In genomic region chrX:136819752-136820151, GRCm38 (mm10) we compare ENCODE assay signal across 11 mouse cellular contexts. TPM values are rescaled to one million over a fixed set of nuclear protein-coding genes. Genes with fewer than 3 reads are reported as not detected.
DNase-seq lines count a peak whose midpoint lies in the region; ATAC-seq and TF ChIP-seq lines count a peak whose summit lies in the region.
"Had no signal": no experiment of that assay in that cellular context is flagged by ENCODE, and none has a peak within 500 bp of the region (broad histone marks: within the 10 kb centered on the region; RNA-seq: fewer than 3 reads in every experiment).

No protein-coding gene starts in this region.

- ATAC-seq in heart, embryonic 11.5 days (replicated peaks; ENCODE audit: insufficient number of reproducible peaks, low FRiP score, low TSS enrichment), result no peak
- ATAC-seq in midbrain, embryonic 15.5 days (replicated peaks), result 0 out of 2 replicates have a peak, but pooled peaks have one; percentile 42
- no peak for ATAC-seq in midbrain, embryonic 14.5 days (ENCODE audit: low FRiP score, low TSS enrichment)
- ATAC-seq in forebrain, embryonic 13.5 days, result peak; percentile 36; the same call in 1 of the 2 replicates
- ATAC-seq: intestine, embryonic 15.5 days had no signal

- H3K4me1 ChIP-seq in heart, embryonic 11.5 days (ENCODE audit: control insufficient read depth, insufficient read depth, low read length), result no peaks in the 10 kb centered on the region
- H3K4me1 ChIP-seq in midbrain, embryonic 15.5 days, result no peaks in the 10 kb centered on the region
- no peaks in the 10 kb centered on the region for H3K4me1 ChIP-seq in midbrain, embryonic 14.5 days (ENCODE audit: control insufficient read depth, insufficient read depth, low read length)
- H3K4me1 ChIP-seq in forebrain, embryonic 13.5 days, result no peaks in the 10 kb centered on the region
- H3K4me1 ChIP-seq in lung, adult 2 months (ENCODE audit: control insufficient read depth, insufficient read depth, low read length), result no peaks in the 10 kb centered on the region; the same call in 1 of the 2 replicates
- H3K4me1 ChIP-seq: intestine, embryonic 15.5 days; neural tube, embryonic 13.5 days had no signal

- no peaks in the 10 kb centered on the region for H3K36me3 ChIP-seq in heart, embryonic 11.5 days (ENCODE audit: control insufficient read depth, insufficient read depth, low read length)
- H3K36me3 ChIP-seq in midbrain, embryonic 15.5 days (replicated peaks), result no peaks in the 10 kb centered on the region
- H3K36me3 ChIP-seq in midbrain, embryonic 14.5 days (ENCODE audit: control insufficient read depth, insufficient read depth, low read length), result no peaks in the 10 kb centered on the region
- no peaks in the 10 kb centered on the region for H3K36me3 ChIP-seq in forebrain, embryonic 13.5 days (ENCODE audit: poor library complexity, severe bottlenecking)
- H3K36me3 ChIP-seq: intestine, embryonic 15.5 days; neural tube, embryonic 13.5 days had no signal

- TF ChIP-seq CTCF in lung, adult 2 months (IDR thresholded peaks at IDR 0.05; ENCODE audit: insufficient read depth, low read length), result no peak

- H3K9me3 ChIP-seq in heart, embryonic 11.5 days (replicated peaks; ENCODE audit: control insufficient read depth, low read length), result no peaks in the 10 kb centered on the region
- H3K9me3 ChIP-seq in midbrain, embryonic 15.5 days, result no peaks in the 10 kb centered on the region
- no peaks in the 10 kb centered on the region for H3K9me3 ChIP-seq in midbrain, embryonic 14.5 days (ENCODE audit: control insufficient read depth, low read length)
- no peaks in the 10 kb centered on the region for H3K9me3 ChIP-seq in forebrain, embryonic 13.5 days (replicated peaks)
- H3K9me3 ChIP-seq: intestine, embryonic 15.5 days; neural tube, embryonic 13.5 days had no signal

- peak; percentile 91 for DNase-seq in heart, adult 11 months
- DNase-seq in midbrain, embryonic 14.5 days, result no peak
- DNase-seq in lung, adult 2 months, result peak; percentile 1
- DNase-seq in kidney, postnatal 36 days, result no peak
- no peak for DNase-seq in ovary, postnatal 36 days (ENCODE audit: low spot score)

- 83% methylated on average over 6 of the region's 6 CpGs for WGBS in heart, embryonic 11.5 days (ENCODE audit: insufficient replicate concordance)
- WGBS in midbrain, embryonic 15.5 days, result 87% methylated on average over 6 of the region's 6 CpGs
- 89% methylated on average over 6 of the region's 6 CpGs for WGBS in midbrain, embryonic 14.5 days
- 92% methylated on average over 6 of the region's 6 CpGs for WGBS in forebrain, embryonic 13.5 days
- 69% methylated on average over 6 of the region's 6 CpGs for WGBS in lung, adult 2 months

- no peak overlapping the region for H3K27ac ChIP-seq in heart, embryonic 11.5 days (ENCODE audit: low read depth, low read length)
- H3K27ac ChIP-seq in midbrain, embryonic 15.5 days, result 0 out of 2 replicates have a peak overlapping the region, but pooled peaks have one; percentile 48
- H3K27ac ChIP-seq in midbrain, embryonic 14.5 days (replicated peaks; ENCODE audit: low read depth, low read length), result no peak overlapping the region
- no peak overlapping the region for H3K27ac ChIP-seq in forebrain, embryonic 13.5 days
- H3K27ac ChIP-seq: intestine, embryonic 15.5 days; neural tube, embryonic 13.5 days had no signal

- H3K4me2 ChIP-seq in heart, embryonic 11.5 days, result no peak overlapping the region
- H3K4me2 ChIP-seq in midbrain, embryonic 15.5 days, result no peak overlapping the region
- H3K4me2 ChIP-seq in midbrain, embryonic 14.5 days (ENCODE audit: low read length), result no peak overlapping the region
- no peak overlapping the region for H3K4me2 ChIP-seq in forebrain, embryonic 13.5 days
- H3K4me2 ChIP-seq: intestine, embryonic 15.5 days; neural tube, embryonic 13.5 days had no signal

- no peak overlapping the region for H3K4me3 ChIP-seq in heart, embryonic 11.5 days (ENCODE audit: low read depth, low read length)
- no peak overlapping the region for H3K4me3 ChIP-seq in midbrain, embryonic 15.5 days
- no peak overlapping the region for H3K4me3 ChIP-seq in midbrain, embryonic 14.5 days (replicated peaks; ENCODE audit: low read depth, low read length)
- no peak overlapping the region for H3K4me3 ChIP-seq in forebrain, embryonic 13.5 days
- no peak overlapping the region for H3K4me3 ChIP-seq in lung, adult 2 months (replicated peaks; ENCODE audit: extremely low read depth, low read depth, low read length)
- H3K4me3 ChIP-seq: intestine, embryonic 15.5 days; neural tube, embryonic 13.5 days had no signal

- TF ChIP-seq POLR2A in lung, adult 2 months (IDR thresholded peaks at IDR 0.05; ENCODE audit: borderline replicate concordance, extremely low read depth, low read depth, low read length), result no peak

- no peak overlapping the region for H3K9ac ChIP-seq in heart, embryonic 11.5 days (ENCODE audit: low read depth, low read length)
- H3K9ac ChIP-seq in midbrain, embryonic 15.5 days, result no peak overlapping the region
- H3K9ac ChIP-seq in midbrain, embryonic 14.5 days (replicated peaks; ENCODE audit: low read length), result no peak overlapping the region
- H3K9ac ChIP-seq in forebrain, embryonic 13.5 days, result no peak overlapping the region
- H3K9ac ChIP-seq: intestine, embryonic 15.5 days; neural tube, embryonic 13.5 days had no signal

- H3K27me3 ChIP-seq in heart, embryonic 11.5 days (ENCODE audit: control insufficient read depth, insufficient read depth, low read length), result no peaks in the 10 kb centered on the region; the same call in 1 of the 2 replicates
- H3K27me3 ChIP-seq in midbrain, embryonic 15.5 days (replicated peaks), result no peaks in the 10 kb centered on the region
- no peaks in the 10 kb centered on the region for H3K27me3 ChIP-seq in midbrain, embryonic 14.5 days (ENCODE audit: control insufficient read depth, insufficient read depth, low read length)
- H3K27me3 ChIP-seq in forebrain, embryonic 13.5 days, result no peaks in the 10 kb centered on the region
- H3K27me3 ChIP-seq: intestine, embryonic 15.5 days; neural tube, embryonic 13.5 days had no signal

RNA-seq across cellular contexts. Expression of gene Plp1, which starts 2.7 kb away (rescaled TPM):
- polyA plus RNA-seq in heart, embryonic 11.5 days (2014; fragmentation: Nextera tagmentation; extraction: Ambion mirVana), result 8.1 and 8.5 TPM in 2 replicates
- 10.0 and 11.4 TPM in 2 replicates for polyA plus RNA-seq in midbrain, embryonic 15.5 days (2015; fragmentation: Nextera tagmentation; extraction: Ambion mirVana)
- polyA plus RNA-seq in midbrain, embryonic 14.5 days (2014; fragmentation: Nextera tagmentation; extraction: Ambion mirVana), result 7.1 and 8.1 TPM in 2 replicates
- polyA plus RNA-seq in forebrain, embryonic 13.5 days (2015; fragmentation: Nextera tagmentation; extraction: Ambion mirVana), result 9.7 and 10.7 TPM in 2 replicates
- 3.1 and 5.8 TPM in 2 replicates for polyA plus RNA-seq in lung, adult 2 months (2012; rRNA removed)

RNA-seq across cellular contexts. Expression of gene Glra4, which starts 39.8 kb away (rescaled TPM):
- polyA plus RNA-seq in heart, embryonic 11.5 days (2014; fragmentation: Nextera tagmentation; extraction: Ambion mirVana), result 0.10 TPM in 1 of 2 replicates, not detected in the other
- 0.11 TPM in 1 of 2 replicates, not detected in the other for polyA plus RNA-seq in midbrain, embryonic 15.5 days (2015; fragmentation: Nextera tagmentation; extraction: Ambion mirVana)
- 0.15 TPM in 1 of 2 replicates, not detected in the other for polyA plus RNA-seq in midbrain, embryonic 14.5 days (2014; fragmentation: Nextera tagmentation; extraction: Ambion mirVana)
- 0.13 TPM in 1 of 2 replicates, not detected in the other for polyA plus RNA-seq in forebrain, embryonic 13.5 days (2015; fragmentation: Nextera tagmentation; extraction: Ambion mirVana)
- polyA plus RNA-seq in lung, adult 2 months (2012; rRNA removed), result not detected in 2 replicates
- polyA plus RNA-seq: intestine, embryonic 15.5 days; limb, embryonic 11.5 days had no signal

RNA-seq across cellular contexts. Expression of gene Rab9b, which starts 48.8 kb away (rescaled TPM):
- 0.14 and 0.32 TPM in 2 replicates for polyA plus RNA-seq in heart, embryonic 11.5 days (2014; fragmentation: Nextera tagmentation; extraction: Ambion mirVana)
- polyA plus RNA-seq in midbrain, embryonic 15.5 days (2015; fragmentation: Nextera tagmentation; extraction: Ambion mirVana), result 23.1 and 24.4 TPM in 2 replicates
- polyA plus RNA-seq in midbrain, embryonic 14.5 days (2014; fragmentation: Nextera tagmentation; extraction: Ambion mirVana), result 18.1 and 22.9 TPM in 2 replicates
- 5.8 and 6.3 TPM in 2 replicates for polyA plus RNA-seq in forebrain, embryonic 13.5 days (2015; fragmentation: Nextera tagmentation; extraction: Ambion mirVana)
- not detected in 2 replicates for polyA plus RNA-seq in lung, adult 2 months (2012; rRNA removed)

Comparison
In these comparisons a context has a peak if more than half of its experiments do, and no peak if none do; other contexts are left out.
1. ATAC-seq: peak in midbrain, embryonic 15.5 days (single experiment) and forebrain, embryonic 13.5 days (single experiment); none in heart, embryonic 11.5 days (single experiment) and midbrain, embryonic 14.5 days (single experiment).
2. DNase-seq: peak in heart, adult 11 months (single experiment) and lung, adult 2 months (single experiment); none in midbrain, embryonic 14.5 days (single experiment), kidney, postnatal 36 days (0 of 2) and ovary, postnatal 36 days (single experiment).